Mouse (Mus musculus): ENCODE results near the gene Stag1. TPM values are rescaled to one million over a fixed set of nuclear protein-coding genes. Genes with fewer than 3 reads are reported as not detected.

Gene Stag1
- polyA plus RNA-seq, 1 experiment = 26.7 TPM

- no peak for TF ChIP-seq CTCF (IDR thresholded peaks at IDR 0.05; ENCODE audit: extremely low read depth, insufficient read depth, low read length)
- no peak for TF ChIP-seq POLR2A (IDR thresholded peaks at IDR 0.05; ENCODE audit: extremely low read depth, insufficient read depth, low read length)
These were observed 366.5 kb downstream of the Stag1 start for GRCm38 (mm10) chr9:100964106-100964505.

DNA sequence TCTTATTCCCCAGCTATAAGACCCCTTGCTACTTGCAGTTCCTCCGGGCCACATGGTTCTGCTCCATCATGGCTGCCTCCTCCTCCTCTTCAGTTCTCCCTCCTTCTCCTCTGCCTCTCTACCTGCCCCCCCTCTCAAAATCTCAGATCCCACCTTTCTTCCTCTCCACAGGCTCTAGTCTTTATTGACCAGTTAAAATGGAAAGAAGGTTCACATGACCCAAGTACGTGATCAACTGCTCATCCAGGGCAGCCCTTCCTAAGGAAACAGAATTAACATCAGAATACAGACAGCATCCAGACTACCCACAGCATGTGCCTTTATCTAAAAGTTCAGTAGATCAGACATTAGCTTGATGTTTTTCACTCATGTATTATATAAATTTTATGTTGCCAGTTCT, 371.9 kb downstream of the Stag1 start:
- no peak for TF ChIP-seq POLR2A (IDR thresholded peaks at IDR 0.05; ENCODE audit: extremely low read depth, insufficient read depth, low read length)
- no peak for TF ChIP-seq CTCF (IDR thresholded peaks at IDR 0.05; ENCODE audit: extremely low read depth, insufficient read depth, low read length)
- Histone ChIP-seq H3K27ac (ENCODE audit: insufficient read depth, low read length) (no peak overlapping the region), H3K4me3 (ENCODE audit: insufficient read depth, low read length) (no peak overlapping the region), H3K4me1 (ENCODE audit: control insufficient read depth, insufficient read depth, low read length) (no peaks in the 10 kb centered on the region)

More at GRCm38 (mm10) chr9:100964106-100964505, 366.5 kb downstream of the Stag1 start:
- Histone ChIP-seq H3K4me3 (ENCODE audit: insufficient read depth, low read length) (no peak overlapping the region), H3K4me1 (ENCODE audit: control insufficient read depth, insufficient read depth, low read length) (no peaks in the 10 kb centered on the region), H3K27ac (ENCODE audit: insufficient read depth, low read length) (no peak overlapping the region)

DNA sequence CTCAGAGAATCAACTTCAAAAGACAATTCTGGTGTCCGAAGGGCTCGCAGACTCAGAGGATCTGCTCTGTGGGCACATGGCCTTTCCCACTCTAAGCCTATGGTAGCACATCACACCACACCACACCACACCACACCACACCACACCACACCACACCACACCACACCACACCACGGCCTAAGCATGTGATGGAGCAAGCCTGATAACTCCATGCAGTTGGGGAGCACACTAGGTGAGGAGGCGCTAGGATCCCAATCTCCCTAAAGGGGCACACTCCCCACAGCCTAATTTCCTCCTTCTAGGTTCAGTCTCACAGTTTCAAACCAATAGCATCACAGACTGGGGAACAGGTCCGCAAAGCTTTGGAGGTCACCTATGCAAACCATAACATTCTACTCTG, 381.1 kb downstream of the Stag1 start:
- TF ChIP-seq POLR2A (IDR thresholded peaks at IDR 0.05; ENCODE audit: extremely low read depth, insufficient read depth, low read length) = no peak
- TF ChIP-seq CTCF (IDR thresholded peaks at IDR 0.05; ENCODE audit: extremely low read depth, insufficient read depth, low read length) = no peak

DNA sequence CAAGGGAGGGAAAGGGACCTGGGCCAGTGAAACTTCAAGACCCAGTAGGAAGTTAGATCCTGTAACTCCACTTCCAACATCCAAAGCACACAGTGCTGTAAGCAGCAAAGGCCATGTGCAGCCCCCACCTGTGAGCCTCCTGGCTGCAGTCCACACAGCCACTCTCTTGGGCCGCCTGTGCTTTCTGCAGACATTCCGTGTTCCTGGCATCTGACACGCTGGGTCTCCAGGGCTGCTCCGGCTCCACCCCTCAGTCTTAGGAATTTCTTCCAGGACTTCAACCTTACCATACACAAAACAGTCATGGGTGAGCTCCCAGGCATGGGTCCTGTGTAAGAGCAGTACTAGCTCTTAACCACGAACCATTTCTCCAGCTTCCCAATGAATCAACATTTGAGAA, 381.7 kb downstream of the Stag1 start:
- H3K4me3 ChIP-seq (ENCODE audit: insufficient read depth, low read length) = no peak overlapping the region
- H3K4me1 ChIP-seq (ENCODE audit: control insufficient read depth, insufficient read depth, low read length) = no peaks in the 10 kb centered on the region
- no peak overlapping the region for H3K27ac ChIP-seq (ENCODE audit: insufficient read depth, low read length)
- TF ChIP-seq CTCF (IDR thresholded peaks at IDR 0.05; ENCODE audit: extremely low read depth, insufficient read depth, low read length) (no peak), POLR2A (IDR thresholded peaks at IDR 0.05; ENCODE audit: extremely low read depth, insufficient read depth, low read length) (no peak)

More for the DNA sequence above, 381.1 kb downstream of the Stag1 start:
- no peak overlapping the region for H3K4me3 ChIP-seq (ENCODE audit: insufficient read depth, low read length)
- H3K27ac ChIP-seq (ENCODE audit: insufficient read depth, low read length) = no peak overlapping the region
- H3K4me1 ChIP-seq (ENCODE audit: control insufficient read depth, insufficient read depth, low read length) = no peaks in the 10 kb centered on the region

GRCm38 (mm10) chr9:100982786-100983185, 385.2 kb downstream of the Stag1 start:
- TF ChIP-seq POLR2A (IDR thresholded peaks at IDR 0.05; ENCODE audit: extremely low read depth, insufficient read depth, low read length) (no peak), CTCF (IDR thresholded peaks at IDR 0.05; ENCODE audit: extremely low read depth, insufficient read depth, low read length) (no peak)
- Histone ChIP-seq H3K4me3 (ENCODE audit: insufficient read depth, low read length) (no peak overlapping the region), H3K4me1 (ENCODE audit: control insufficient read depth, insufficient read depth, low read length) (no peaks in the 10 kb centered on the region), H3K27ac (ENCODE audit: insufficient read depth, low read length) (no peak overlapping the region)

DNA sequence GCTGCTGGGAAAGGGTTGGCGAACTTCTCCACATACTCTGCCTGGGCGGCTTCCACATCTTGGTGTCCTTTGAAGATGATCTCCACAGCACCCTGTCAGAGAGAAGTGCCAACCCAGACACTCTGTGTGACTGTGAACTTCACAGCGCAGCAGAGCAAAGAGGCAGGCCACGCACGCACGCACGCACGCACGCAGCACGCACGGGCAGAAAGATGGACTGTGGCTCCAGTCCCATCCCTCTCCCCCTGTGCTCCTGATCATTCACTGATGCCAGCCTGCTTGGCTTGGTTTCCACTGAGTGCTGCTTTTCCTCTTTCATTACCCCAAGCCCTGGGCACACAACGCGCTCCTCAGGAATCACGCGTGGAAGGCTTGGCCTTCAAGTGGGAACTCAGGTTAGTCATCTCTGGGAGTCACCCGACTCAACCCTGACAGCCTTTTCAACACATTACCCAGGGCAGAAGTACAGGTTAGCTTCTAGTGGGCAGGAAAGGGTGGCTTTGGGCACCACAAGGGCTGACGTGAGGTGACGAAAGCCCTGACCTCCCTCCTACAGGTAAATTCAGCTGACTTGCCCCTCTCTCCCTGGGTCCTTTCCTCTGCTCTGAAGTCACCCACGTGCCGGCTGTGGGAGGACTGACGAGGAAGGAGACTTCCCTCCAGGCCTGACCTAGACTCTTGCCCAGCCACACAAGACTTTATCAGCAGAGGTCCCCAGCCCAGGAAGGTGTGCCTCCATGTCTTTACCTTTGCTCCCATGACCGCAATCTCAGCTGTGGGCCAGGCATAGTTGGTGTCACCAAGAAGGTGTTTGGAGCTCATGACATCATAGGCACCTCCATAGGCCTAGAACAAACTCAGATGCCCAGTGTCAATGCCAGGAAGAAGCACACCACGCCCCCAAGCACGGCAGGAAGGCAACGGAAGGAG, 387.0 kb downstream of the Stag1 start:
- TF ChIP-seq POLR2A (IDR thresholded peaks at IDR 0.05; ENCODE audit: extremely low read depth, insufficient read depth, low read length) (no peak), CTCF (IDR thresholded peaks at IDR 0.05; ENCODE audit: extremely low read depth, insufficient read depth, low read length) (no peak)
- Histone ChIP-seq H3K27ac (ENCODE audit: insufficient read depth, low read length) (no peak overlapping the region), H3K4me3 (ENCODE audit: insufficient read depth, low read length) (no peak overlapping the region), H3K4me1 (ENCODE audit: control insufficient read depth, insufficient read depth, low read length) (no peaks in the 10 kb centered on the region)

DNA sequence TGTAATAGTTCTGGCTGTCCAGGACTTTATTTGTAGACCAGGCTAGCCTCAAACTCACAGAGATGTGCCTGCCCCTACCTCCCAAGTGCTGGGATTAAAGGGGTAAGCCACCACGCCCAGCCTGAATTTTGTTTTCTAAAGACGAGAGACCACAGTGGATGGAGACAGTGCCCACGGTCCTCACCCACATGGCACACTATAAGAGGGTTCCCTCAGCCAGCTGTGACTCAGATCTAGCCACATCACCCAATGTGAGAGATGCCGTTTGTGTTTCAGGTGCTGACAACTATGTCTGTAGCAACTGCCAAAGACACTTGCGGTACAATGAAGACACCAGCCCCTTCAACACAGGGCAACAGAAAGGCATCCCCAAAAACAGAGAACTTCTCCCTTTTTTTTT, 389.4 kb downstream of the Stag1 start:
- Histone ChIP-seq H3K4me3 (ENCODE audit: insufficient read depth, low read length) (no peak overlapping the region), H3K4me1 (ENCODE audit: control insufficient read depth, insufficient read depth, low read length) (no peaks in the 10 kb centered on the region), H3K27ac (ENCODE audit: insufficient read depth, low read length) (no peak overlapping the region)
- TF ChIP-seq POLR2A (IDR thresholded peaks at IDR 0.05; ENCODE audit: extremely low read depth, insufficient read depth, low read length) (no peak), CTCF (IDR thresholded peaks at IDR 0.05; ENCODE audit: extremely low read depth, insufficient read depth, low read length) (no peak)

- H3K27ac ChIP-seq (ENCODE audit: insufficient read depth, low read length) = no peak overlapping the region
- no peaks in the 10 kb centered on the region for H3K4me1 ChIP-seq (ENCODE audit: control insufficient read depth, insufficient read depth, low read length)
- H3K4me3 ChIP-seq (ENCODE audit: insufficient read depth, low read length) = no peak overlapping the region
- TF ChIP-seq POLR2A (IDR thresholded peaks at IDR 0.05; ENCODE audit: extremely low read depth, insufficient read depth, low read length) = no peak
- no peak for TF ChIP-seq CTCF (IDR thresholded peaks at IDR 0.05; ENCODE audit: extremely low read depth, insufficient read depth, low read length)
These were observed 390.3 kb downstream of the Stag1 start for GRCm38 (mm10) chr9:100987850-100988249.

DNA sequence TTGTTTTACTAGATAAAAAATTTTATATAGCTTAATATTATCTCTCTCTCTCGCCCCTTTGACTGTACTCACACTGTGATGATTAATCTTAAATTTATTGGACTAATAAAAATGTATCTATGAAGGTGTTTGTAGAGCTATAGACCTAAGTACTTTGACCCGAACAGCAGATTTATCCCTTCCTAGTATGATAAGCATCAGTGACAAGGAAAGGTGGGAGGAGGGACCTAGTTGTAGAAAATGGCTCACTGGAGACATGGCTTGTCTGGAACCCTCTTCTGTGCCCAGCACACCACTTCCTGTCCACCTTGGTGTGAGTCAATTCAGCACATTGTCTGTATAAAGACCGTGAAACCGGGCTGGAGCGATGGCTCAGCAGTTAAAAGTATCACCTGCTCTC, 393.0 kb downstream of the Stag1 start:
- Histone ChIP-seq H3K4me1 (ENCODE audit: control insufficient read depth, insufficient read depth, low read length) (no peaks in the 10 kb centered on the region), H3K4me3 (ENCODE audit: insufficient read depth, low read length) (no peak overlapping the region), H3K27ac (ENCODE audit: insufficient read depth, low read length) (no peak overlapping the region)
- no peak for TF ChIP-seq CTCF (IDR thresholded peaks at IDR 0.05; ENCODE audit: extremely low read depth, insufficient read depth, low read length)
- TF ChIP-seq POLR2A (IDR thresholded peaks at IDR 0.05; ENCODE audit: extremely low read depth, insufficient read depth, low read length) = no peak

GRCm38 (mm10) chr9:100991321-100991720, 393.7 kb downstream of the Stag1 start:
- no peak for TF ChIP-seq CTCF (IDR thresholded peaks at IDR 0.05; ENCODE audit: extremely low read depth, insufficient read depth, low read length)
- no peak for TF ChIP-seq POLR2A (IDR thresholded peaks at IDR 0.05; ENCODE audit: extremely low read depth, insufficient read depth, low read length)
- Histone ChIP-seq H3K27ac (ENCODE audit: insufficient read depth, low read length) (no peak overlapping the region), H3K4me3 (ENCODE audit: insufficient read depth, low read length) (no peak overlapping the region), H3K4me1 (ENCODE audit: control insufficient read depth, insufficient read depth, low read length) (no peaks in the 10 kb centered on the region)
